Mouse (Mus musculus): Measurements from ENCODE around the gene Sgsm2.

Gene Sgsm2

GRCm38 (mm10) chr11:74839860-74840715 lies 56.8 kb downstream of the Sgsm2 start:
- DNase-seq, result peak in 1 of 2 experiments; percentile 6

- peak; percentile 47 to 70 for DNase-seq
Measured at GRCm38 (mm10) chr11:74838971-74839370, 57.9 kb downstream of the Sgsm2 start.

GRCm38 (mm10) chr11:74838441-74838840 lies 58.4 kb downstream of the Sgsm2 start:
- DNase-seq, result peak; percentile 94 to 97

DNA sequence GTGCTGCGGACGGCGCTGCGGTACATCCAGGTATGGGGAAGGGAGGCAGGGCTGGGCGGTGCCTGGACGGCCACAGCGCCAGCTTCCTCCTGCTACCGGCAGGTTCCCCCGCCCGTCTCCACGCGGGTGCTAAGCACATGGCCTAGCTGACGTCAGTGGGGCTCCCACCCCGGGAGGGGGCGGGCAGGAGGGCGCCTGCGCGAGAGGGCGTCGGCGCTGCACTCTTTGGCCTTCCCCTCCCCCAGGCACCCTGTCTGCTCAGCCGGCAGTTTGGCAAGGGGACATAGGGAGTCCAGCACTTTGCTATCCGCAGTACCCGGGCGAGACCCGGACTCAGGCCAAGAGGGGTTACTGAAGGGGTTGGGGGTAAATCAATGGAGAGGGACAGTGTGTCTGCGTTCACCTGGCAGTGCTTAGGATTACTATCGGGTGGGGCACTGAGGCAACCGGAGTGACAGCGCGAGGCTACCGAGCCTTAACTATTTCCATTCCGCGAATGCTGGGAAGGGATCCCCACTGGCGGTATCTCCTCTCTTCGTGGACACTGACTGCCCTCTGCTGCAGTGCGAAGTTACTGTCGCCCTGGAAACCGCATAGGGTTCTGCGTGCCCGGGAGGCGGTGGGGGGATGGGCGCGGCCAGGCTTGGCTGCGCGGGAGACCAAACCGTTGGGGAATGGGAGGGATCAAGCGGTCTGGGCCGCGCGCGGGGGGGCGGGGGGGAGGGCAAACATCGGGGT lies 59.0 kb downstream of the Sgsm2 start:
- peak; percentile 96 to 98 for DNase-seq

GRCm38 (mm10) chr11:74837056-74837693 lies 59.7 kb downstream of the Sgsm2 start:
- DNase-seq, result peak in 1 of 2 experiments; percentile 6

GRCm38 (mm10) chr11:74836225-74837055 lies 60.4 kb downstream of the Sgsm2 start:
- DNase-seq, result peak in 1 of 2 experiments; percentile 42

DNA sequence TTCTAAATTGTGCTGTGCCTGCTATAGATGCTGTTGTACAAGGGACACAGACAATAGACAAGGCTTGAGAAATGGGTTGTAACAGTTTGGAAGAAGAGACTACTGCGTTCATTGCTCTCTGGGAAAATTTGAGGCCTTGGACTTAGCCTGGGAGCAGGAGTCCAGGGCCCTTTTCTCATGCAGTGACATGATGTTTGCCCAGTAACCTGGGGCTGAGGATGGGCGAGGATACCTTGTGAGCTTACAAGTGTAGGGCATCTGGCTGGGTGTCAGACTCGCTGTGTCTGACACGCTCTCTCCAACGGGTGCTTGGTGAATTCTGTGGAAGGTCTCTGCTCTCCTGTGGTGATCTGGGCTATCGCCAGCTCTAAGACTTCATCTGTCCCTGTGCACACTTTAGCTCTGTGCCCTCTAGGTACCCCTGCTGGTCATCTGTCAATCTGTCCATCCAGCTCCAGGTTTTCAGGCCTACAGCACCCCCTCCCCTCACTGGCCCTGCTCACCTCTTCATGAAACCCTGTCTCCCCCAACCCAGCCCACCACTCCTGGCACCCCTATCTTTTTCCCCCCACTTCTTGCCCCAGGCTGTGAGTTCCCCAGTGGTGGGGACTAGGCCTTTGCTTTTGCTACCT lies 61.2 kb downstream of the Sgsm2 start:
- no peak for DNase-seq

DNA sequence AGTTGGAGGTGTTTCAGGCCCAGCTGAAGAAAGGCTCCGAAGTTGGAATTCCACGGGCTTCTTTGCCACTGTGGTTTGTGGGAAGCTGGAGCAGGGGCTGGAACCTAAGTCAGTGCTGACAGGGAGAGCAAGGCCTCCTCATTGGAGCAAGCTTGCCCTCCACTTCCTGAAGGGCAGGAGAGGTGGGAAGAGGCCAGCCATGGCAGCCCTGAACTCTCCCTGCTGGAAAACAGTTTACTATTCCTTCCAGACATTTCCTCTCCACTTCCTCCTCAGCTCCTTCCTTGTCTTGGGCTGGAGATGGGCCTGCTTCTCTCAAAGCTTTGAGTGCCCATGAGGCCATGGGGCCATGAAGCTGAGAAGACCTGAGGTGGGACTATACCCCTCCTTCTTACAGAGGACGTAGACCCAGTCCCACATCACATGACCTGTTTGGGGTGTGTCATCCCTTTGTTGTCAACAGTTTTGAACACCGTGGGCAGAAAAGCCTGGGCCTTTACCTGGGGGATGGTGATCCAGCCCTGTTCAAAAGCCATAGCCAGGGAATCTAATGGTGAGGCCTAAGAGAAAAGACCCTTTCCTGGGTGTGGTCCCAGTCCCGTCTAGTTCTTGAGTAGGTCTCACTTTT lies 62.1 kb downstream of the Sgsm2 start:
- no peak for DNase-seq

DNA sequence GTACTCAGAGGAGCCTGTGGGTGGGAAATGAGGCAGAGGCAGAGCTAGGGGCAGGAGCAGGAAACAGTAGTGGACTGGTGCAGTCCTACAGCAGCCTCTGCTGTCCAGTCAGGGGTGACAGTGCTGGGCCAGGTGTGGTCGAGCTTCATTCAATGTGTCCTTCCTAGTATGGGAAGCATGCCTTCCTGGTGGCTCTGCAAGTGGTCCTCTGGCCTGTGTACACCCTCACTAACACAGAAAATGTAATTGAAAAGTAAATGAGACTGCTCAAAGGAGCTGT lies 62.6 kb downstream of the Sgsm2 start:
- no peak for DNase-seq

DNA sequence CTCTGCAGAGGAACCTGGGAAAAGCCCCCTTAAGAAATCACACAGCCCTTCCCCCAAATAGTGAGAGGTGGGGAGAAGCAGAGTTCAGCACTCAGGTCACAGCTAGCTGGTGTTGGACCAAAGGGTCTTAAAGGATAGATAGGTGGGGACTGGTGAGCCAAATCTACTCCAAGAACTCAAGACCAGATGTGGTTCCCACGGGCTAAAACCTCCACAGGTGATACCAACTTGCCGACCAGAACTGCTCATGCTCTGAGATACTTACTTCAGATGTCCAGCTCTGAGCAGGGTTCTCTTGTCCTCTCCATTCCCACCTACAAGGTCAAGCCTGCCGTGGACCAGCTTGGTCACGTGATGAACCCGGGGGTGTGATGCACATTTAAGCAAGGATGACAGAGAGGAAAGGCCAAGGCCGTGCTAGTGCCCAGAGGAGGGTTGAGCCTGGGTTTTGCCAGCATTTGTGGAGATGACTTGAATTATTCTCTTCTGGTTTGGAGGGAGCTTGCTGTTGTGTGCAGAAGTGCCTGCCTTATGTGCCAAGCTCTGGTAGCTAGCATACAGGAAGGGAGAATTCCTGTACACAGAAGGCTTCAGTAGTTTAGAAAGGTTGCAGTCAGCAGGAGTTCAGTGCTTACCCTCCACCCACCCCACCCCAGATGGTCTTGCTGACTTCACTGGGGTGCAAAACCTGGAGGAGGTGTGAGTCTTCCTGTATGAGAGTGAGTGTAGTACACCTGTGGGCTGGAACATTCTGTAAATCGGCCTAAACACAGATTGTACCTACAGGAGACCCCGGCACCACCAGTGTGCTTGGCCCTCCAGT lies 63.1 kb downstream of the Sgsm2 start:
- peak in 1 of 2 experiments; percentile 6 for DNase-seq

- DNase-seq, result peak; percentile 62 to 80
Measured at GRCm38 (mm10) chr11:74832503-74833143, 64.2 kb downstream of the Sgsm2 start.

DNA sequence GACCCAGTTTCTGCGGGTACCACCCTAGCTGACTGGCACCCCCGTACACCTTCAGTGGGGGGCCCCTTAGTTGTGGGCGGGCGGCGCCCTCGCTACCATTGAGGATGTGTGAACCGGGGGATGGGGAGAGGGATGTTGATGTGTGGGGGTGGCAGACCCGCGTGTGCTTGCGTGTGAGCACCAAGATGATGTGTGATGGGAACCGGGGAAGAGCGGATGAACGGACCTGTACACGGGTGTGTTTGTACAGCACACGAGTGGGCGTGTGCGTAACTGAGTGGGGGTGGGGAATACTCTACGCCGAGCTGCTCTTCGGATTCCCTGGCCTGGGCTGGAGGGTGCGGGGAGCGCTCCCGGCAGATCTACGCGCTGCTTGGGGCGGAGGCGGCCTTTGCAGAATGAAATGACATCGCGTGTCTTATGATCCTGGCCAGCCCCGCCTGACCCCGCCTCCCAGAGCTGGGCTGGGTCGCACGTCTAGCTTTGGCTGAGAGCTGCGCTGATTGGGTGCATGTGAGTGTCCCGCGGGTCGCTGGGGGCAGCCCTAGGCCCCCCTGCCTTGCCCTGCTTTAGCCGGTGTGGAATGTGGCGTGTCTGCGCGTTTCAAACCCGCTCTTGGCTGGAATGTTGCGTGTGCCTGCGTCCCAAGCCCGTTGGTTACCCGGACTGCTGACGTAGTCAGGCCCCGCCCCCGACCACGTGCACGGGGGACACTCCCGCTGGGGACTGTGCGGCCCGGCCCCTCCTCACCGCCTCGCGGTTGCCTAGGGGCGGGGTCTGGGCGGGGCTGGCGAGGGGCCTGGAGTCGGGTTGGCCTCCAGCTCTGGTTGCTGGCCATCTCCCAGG lies 65.0 kb downstream of the Sgsm2 start:
- peak; percentile 97 for DNase-seq

- DNase-seq, result peak; percentile 52 to 70
Measured at GRCm38 (mm10) chr11:74831191-74831605, 65.7 kb downstream of the Sgsm2 start.

GRCm38 (mm10) chr11:74830256-74831161 lies 66.4 kb downstream of the Sgsm2 start, which contains the start of gene Mnt:
Mnt (plus strand) TSS chr11:74830920.
- DNase-seq, result peak; percentile 90 to 93

DNA sequence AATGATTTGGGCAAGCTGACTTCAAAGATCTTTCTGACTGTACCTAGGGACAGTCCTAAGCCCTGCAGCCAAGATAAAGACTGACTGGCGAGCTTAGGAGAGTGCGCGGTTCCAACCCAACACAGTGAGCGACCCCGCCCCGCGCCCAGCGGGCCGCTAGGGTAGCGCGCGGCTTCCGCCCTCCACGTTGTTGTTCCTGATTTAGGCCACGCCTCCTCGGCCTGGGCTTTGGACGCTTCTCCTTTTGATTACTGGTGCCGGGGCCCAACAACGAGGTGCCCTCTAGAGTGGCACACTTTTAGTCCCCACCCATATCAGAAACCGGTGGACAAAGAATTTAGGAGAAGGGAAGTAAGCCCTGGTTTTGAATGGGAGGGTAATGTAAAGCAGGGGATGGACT lies 67.0 kb downstream of the Sgsm2 start:
- DNase-seq, result peak; percentile 82 to 84

DNA sequence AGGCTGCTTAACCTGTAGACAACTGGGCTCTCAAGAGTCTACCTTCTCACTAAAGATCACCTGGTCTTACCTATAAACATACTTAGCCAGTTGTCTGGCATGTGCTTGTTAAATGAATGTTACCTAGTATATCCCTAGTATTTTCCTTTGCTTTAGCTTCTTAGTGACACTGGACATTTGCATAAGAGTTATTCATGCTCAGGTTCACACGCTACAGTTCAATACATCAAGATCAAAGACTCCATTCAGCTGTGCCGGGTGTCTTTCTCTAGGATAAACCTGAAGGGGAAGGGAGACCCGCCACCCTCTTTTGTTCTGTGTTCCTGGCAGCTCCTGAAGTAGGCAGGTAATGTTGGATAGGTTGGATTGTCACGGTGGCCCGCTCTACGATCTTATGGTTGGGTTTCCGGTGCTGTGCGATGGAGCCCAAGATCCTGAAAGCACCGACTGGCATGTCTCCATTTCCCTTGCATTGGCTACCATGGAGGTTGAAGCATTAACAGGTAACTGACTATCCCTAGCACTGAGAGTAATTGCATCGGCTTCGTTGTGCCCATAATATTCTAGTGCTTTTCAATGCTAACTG lies 67.8 kb downstream of the Sgsm2 start:
- DNase-seq, result peak in 1 of 2 experiments; percentile 15

DNA sequence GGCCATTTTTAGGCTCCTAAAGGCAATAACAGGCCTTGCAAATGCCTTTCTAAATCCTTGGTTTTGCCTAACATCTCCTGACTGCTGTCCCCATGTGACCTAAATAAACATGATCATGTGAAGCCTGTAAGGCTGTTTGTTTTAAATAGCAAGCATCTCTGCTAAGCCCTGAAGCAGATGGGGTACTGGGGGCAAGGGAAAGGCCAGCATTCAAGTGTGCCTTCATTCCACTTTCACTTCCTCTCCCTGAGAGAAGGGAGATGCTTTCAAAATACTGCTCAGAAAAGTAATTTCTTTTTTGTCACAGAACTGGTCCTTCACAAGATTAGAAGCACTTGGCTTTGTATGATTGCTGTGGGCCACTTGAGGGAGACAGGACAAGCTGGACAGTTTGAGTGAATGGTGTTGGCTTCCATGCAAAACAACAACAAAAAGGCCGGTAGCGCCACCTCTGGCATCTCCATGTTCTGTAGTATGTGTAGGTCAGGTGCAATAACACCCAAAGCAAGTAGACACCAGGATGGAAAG lies 68.4 kb downstream of the Sgsm2 start:
- peak in 1 of 2 experiments; percentile 12 for DNase-seq

Data from thymus, postnatal 36 days (tissue).